Mouse (Mus musculus) T-cell, adult 2 months (primary cell): ENCODE data around the gene Ece1.
A peak's percentile ranks its signal among the peaks of the same experiment; 100 is the strongest.

Experiments used
- DNase-seq: peaks from one replicate; pipeline ENCODE4 v3.0.0; 2022; ENCODE audit warnings: low spot score

Ece1 gene

DNA sequence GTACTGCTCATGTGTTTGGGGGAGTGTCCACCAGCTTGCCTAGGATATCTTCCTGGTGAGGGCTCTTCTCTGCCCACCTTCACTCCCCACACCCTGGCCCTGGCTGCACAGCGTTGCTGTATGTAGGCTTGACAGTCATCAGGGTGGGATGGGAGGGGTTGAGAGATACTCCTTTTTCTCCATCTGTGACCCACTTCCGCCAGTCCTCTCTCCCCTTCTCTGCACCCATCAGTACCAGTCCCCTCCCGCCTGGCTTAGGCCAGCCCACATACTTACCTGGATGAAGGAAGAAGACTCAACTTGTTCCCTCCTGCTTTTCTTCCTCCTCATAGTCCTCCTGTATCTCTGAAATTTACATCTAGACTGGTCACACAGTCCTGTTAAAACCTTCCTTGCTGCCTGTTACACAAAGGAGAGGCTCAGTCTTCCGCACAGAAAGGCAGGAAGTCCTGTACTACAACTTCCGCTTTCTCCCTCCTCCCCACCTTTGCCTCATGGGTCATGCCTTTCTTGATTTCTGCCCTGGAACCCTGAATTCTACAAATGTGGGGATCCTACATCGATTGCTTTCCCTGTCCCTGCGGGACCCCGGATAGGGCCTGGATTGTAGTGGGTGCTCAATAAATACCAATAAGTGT, 21.6 kb downstream of the Ece1 start:
- peak; percentile 23 for DNase-seq

GRCm38 (mm10) chr4:137887337-137887992, 25.4 kb downstream of the Ece1 start:
- no peak for DNase-seq

GRCm38 (mm10) chr4:137887993-137888388, 26.0 kb downstream of the Ece1 start:
- DNase-seq, result no peak

GRCm38 (mm10) chr4:137890596-137890995, 28.6 kb downstream of the Ece1 start:
- peak; percentile 43 for DNase-seq

- no peak for DNase-seq
Observed at GRCm38 (mm10) chr4:137891553-137892145, 29.6 kb downstream of the Ece1 start.

- DNase-seq, result no peak
Observed at GRCm38 (mm10) chr4:137892713-137893242, 30.7 kb downstream of the Ece1 start.

- DNase-seq, result no peak
Observed at GRCm38 (mm10) chr4:137896612-137897297, 34.7 kb downstream of the Ece1 start.

- DNase-seq, result no peak
Observed at GRCm38 (mm10) chr4:137897298-137897612, 35.2 kb downstream of the Ece1 start.

GRCm38 (mm10) chr4:137898490-137898889, 36.5 kb downstream of the Ece1 start:
- DNase-seq, result no peak

DNA sequence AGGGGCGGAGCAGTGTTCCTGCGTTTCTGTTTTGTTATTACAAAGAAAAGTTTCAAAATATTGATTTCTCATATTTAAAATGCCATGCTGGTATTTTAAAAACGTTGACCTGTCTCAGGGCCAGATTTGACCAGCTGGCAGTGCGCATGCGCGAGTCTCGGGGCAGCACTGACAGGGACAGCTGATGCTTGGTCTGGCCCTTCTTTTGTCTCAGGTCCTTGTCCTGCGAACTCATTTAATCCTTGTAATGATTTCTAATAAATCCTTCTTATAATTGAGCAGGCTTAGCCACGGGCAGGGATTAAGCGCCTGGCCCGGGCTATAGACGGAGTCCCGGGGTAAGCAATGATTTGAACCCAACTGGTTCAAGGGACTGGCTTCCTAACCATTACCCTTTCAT, 40.2 kb downstream of the Ece1 start:
- no peak for DNase-seq

DNA sequence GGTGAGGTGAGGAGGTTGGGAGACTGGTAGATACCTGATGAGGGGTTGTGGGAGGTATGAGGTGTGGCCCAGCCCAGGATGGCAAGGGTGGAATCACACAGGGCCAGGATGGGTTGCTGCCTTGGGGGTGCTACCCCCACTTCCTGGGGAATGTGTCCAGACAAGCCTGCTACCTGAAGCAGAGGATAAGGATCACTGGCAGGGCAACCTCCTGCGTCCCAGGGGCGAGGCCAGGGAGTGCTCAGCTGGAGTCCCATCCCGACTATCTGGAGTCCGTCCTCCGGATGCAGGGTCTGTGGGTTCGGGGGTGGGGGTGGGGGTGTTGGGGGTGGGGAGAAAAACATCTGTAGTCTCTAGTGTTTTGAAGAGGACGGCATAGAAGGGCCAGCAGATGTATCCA, 40.8 kb downstream of the Ece1 start:
- no peak for DNase-seq

DNA sequence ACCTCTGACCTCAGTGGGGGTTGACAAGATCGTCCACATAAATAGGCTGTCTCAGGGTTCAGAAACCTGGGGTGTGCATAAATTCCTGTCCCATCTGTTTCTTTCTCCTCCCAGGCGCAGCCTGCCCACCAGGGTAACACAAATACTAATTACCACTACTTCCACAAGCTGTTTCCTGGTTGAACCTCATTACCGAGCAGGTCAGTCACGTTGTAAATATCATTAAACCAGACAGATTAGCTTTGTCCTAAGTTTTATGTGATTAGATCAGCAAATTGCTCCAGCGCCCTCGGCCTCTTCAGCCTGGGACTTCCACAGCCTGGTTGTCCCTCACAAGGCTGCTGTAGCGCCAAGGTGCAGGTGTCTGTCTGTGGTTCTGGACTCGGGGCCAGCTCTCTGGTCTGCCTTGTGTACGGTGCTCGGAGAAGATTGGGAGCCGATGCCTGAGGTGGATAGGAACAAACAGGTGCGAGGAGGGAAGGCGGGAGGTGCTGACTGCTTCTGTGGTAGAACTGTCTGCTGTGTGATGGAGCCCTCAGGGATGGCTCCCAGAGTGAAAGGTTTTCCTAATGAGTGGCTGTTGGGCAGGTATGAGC, 43.0 kb downstream of the Ece1 start:
- no peak for DNase-seq

DNA sequence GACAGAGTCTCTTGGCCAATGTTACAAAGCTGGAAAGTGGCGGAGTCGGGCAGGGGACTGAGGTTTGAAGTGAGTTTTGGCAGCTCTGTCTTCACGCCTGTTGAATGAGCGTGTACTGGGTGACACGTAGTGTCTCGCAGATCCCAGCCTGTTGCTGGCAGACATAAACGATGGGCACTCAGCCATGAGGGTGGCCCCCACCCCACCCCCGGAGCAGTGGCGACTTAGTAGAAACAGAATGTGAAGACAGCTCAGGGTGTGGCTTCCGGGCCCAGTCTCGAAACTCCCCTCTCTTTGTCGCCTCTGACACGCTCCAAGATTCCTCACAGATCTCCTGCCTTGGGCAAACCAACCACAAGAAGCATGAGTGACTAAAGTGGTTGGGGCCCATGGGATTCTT, 45.9 kb downstream of the Ece1 start:
- DNase-seq, result no peak

GRCm38 (mm10) chr4:137908489-137908888, 46.5 kb downstream of the Ece1 start:
- DNase-seq, result no peak

- no peak for DNase-seq
Observed at GRCm38 (mm10) chr4:137908915-137909314, 46.9 kb downstream of the Ece1 start.

- DNase-seq, result no peak
Observed at GRCm38 (mm10) chr4:137909471-137909870, 47.4 kb downstream of the Ece1 start.

- DNase-seq, result no peak
Observed at GRCm38 (mm10) chr4:137910382-137911009, 48.5 kb downstream of the Ece1 start.

DNA sequence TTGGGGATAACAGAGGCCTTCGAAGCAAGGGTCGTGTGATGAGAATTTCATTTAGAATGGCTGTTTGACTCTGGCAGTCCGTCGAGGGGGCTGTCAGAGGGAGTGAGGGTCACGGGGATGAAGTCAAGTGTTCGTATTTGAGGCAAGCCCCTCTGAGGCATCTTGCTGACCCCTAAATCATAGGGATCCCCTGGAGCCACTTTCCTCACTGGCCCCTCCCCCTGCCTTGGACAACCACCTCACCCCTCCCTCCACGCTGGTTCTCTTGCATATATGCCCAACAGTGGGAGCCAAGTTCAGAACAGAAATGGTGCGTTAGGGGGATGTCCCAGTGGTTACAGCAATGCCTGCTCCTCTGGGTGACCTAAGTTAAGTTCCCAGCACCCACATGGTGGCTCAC, 49.6 kb downstream of the Ece1 start:
- DNase-seq, result no peak

- DNase-seq, result no peak
Observed at GRCm38 (mm10) chr4:137912768-137913305, 50.8 kb downstream of the Ece1 start.

GRCm38 (mm10) chr4:137913321-137914057, 51.5 kb downstream of the Ece1 start:
- DNase-seq, result peak; percentile 66

DNA sequence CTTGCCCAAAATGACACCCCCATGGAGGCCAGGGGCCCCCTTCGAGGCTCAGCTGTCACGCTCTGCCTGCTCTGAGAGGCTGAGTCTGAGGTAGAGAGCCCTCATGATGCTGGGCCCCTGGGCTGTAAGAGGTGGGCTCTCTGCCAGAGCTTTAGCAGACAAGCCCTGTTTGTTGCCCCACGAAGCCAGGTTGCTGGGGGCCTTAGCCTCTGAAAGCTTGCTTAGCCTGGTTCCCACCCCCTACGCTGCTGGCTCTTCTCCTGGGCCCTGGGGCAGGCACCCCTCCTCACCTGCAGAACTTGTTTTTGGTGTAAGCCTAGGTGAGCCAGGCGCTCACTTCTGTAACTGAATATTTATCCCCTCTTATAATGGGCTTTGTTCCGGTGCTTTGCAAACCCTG, 55.6 kb downstream of the Ece1 start:
- no peak for DNase-seq
